Mouse (Mus musculus): ENCODE results near the gene Gm28870. TPM values are rescaled to one million over a fixed set of nuclear protein-coding genes. Genes with fewer than 3 reads are reported as not detected.
"Not testable (repeated sequence)": the region's sequence is repeated elsewhere in the genome, so short reads cannot be mapped to it uniquely, and the experiment has no call there.

Gene Gm28870
- total RNA-seq (2021), result not detected
- long read RNA-seq, experiment 1, result 0 reads
- long read RNA-seq, experiment 2, result 0 reads

DNA sequence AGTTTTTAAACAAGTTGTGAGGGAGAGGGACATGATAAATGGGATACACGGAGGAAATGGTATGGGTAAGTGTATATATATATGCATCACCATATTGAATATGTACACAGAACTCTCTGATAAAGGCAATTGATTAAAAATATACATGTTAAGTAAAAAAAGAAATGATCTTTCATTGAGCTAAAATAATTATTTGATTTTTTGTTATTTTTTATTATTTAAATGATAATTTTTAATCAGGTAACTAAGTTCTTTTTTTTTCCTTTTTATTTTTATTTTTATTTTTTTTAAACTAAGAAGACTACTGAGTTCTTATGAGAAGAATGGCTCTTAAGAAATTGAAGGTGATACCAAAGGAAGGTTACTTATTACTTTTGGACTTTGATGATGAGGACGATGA is at the start of gene Gm28870:
Gm28870 (plus strand) TSS at position 301 of the 400 bp plus-strand sequence.
- DNase-seq, result not testable (repeated sequence)

Measured in gastrocnemius, postnatal 10 days (tissue).